Mouse (Mus musculus) hindbrain, postnatal 0 days (tissue): ENCODE measurements around the gene Ccdc24. TPM values are rescaled to one million over a fixed set of nuclear protein-coding genes. Genes with fewer than 3 reads are reported as not detected.

Experiments
- ATAC-seq: fragments of 200-750 bp; cut with Nextera tagmentation; 2 replicates; pipeline ENCODE4 v1.8.0; 2017; ENCODE audit warnings: mild to moderate bottlenecking, moderate TSS enrichment, moderate library complexity
- DNase-seq: peaks from one replicate; pipeline ENCODE4 v3.0.0-alpha.2; 2015; ENCODE audit warnings: low spot score
- H3K27ac ChIP-seq: fragments of 300-500 bp; sonication (generic); 2 replicates; pipeline ENCODE4 v1.5.1; 2014; ENCODE audit warnings: mild to moderate bottlenecking
- H3K27me3 ChIP-seq: fragments of 300-500 bp; sonication (generic); 2 replicates; pipeline ENCODE4 v1.6.1; 2014; ENCODE audit warnings: low read length, mixed read lengths; ENCODE audit not compliant: insufficient read depth
- H3K36me3 ChIP-seq: fragments of 300-500 bp; sonication (generic); 2 replicates; pipeline ENCODE4 v1.6.1; 2014; ENCODE audit warnings: low read length, mixed read lengths; ENCODE audit not compliant: insufficient read depth
- H3K4me1 ChIP-seq: fragments of 300-500 bp; sonication (generic); 2 replicates; pipeline ENCODE4 v1.6.1; 2014; ENCODE audit warnings: antibody characterized with exemption, low read length, mixed read lengths; ENCODE audit not compliant: insufficient read depth
- H3K4me2 ChIP-seq: fragments of 300-500 bp; sonication (generic); 2 replicates; pipeline ENCODE4 v1.6.1; 2014; ENCODE audit warnings: low read depth, mild to moderate bottlenecking, low read length, moderate library complexity, mixed read lengths
- H3K4me3 ChIP-seq: fragments of 300-500 bp; sonication (generic); 2 replicates; pipeline ENCODE4 v1.5.1; 2014; ENCODE audit warnings: low read length
- H3K9ac ChIP-seq: fragments of 300-500 bp; sonication (generic); replicated peaks from 2 replicates; pipeline ENCODE4 v1.6.1; 2014; ENCODE audit warnings: mild to moderate bottlenecking, low read length, moderate library complexity, mixed read lengths
- H3K9me3 ChIP-seq: fragments of 300-500 bp; sonication (generic); 2 replicates; pipeline ENCODE4 v1.6.1; 2016; ENCODE audit warnings: low read length, mixed read lengths
- CTCF ChIP-seq: IDR thresholded peaks from 2 replicates; pipeline ENCODE4 v1.5.1; 2016; ENCODE audit warnings: antibody characterized with exemption, control low read depth, low read depth
- WGBS: fragments of 180-500 bp; shearing (Covaris S2); extraction: QIAGEN DNeasy Blood & Tissue Kit; methylation state at CpG from one replicate; pipeline ENCODE4 v1.1.7; 2014; 5-methylcytosine and 5-hydroxymethylcytosine counted together
- polyA plus RNA-seq: library from polyadenylated mRNA; unstranded; fragments of >200 nt; fragmentation: Nextera tagmentation; extraction: Ambion mirVana; gene quantifications from 2 replicates; pipeline ENCODE4 v1.2.1, GENCODE M21; 2015
- total RNA-seq: library from RNA; depleted of rRNA; stranded (reverse); fragments of >200 nt; gene quantifications from 2 replicates; pipeline ENCODE4 v1.2.3, GENCODE M21; 2014; rRNA removed

Ccdc24 gene
- total and polyA plus RNA-seq, 2 experiments from 2014 or later = 1.7 to 2.0 TPM

- DNase-seq (no peak), ATAC-seq (no peak)
- H3K4me3 ChIP-seq = no peak overlapping the region
- no peak for TF ChIP-seq CTCF
- no peak overlapping the region for H3K9ac ChIP-seq
- no peaks in the 10 kb centered on the region for H3K27me3 ChIP-seq
- H3K4me2 ChIP-seq = no peak overlapping the region
- 80% methylated on average over 5 of the region's 5 CpGs for WGBS
- H3K4me1 ChIP-seq = no peaks in the 10 kb centered on the region
- no peaks in the 10 kb centered on the region for H3K36me3 ChIP-seq
- no peaks in the 10 kb centered on the region for H3K9me3 ChIP-seq
- no peak overlapping the region for H3K27ac ChIP-seq
Observed at GRCm38 (mm10) chr4:117816776-117817175, 55.6 kb downstream of the Ccdc24 start.

Other genes with a start within 250 kb of the Ccdc24 start
- 67.5 and 75.5 TPM in 2 replicates for gene Dmap1, start 190.3 kb downstream of the Ccdc24 start, total RNA-seq
- gene Dmap1, start 190.3 kb downstream of the Ccdc24 start, polyA plus RNA-seq = 76.5 and 81.4 TPM in 2 replicates
- gene Gm12845, start 148.1 kb downstream of the Ccdc24 start, total RNA-seq = not detected in 2 replicates
- not detected in 2 replicates for gene Gm12845, start 148.1 kb downstream of the Ccdc24 start, polyA plus RNA-seq
- not detected in 2 replicates for gene Klf17, start 106.9 kb downstream of the Ccdc24 start, total RNA-seq
- not detected in 2 replicates for gene Klf17, start 106.9 kb downstream of the Ccdc24 start, polyA plus RNA-seq
- 107 and 132 TPM in 2 replicates for gene Slc6a9, start 38.1 kb downstream of the Ccdc24 start, total RNA-seq
- 79.7 and 82.9 TPM in 2 replicates for gene Slc6a9, start 38.1 kb downstream of the Ccdc24 start, polyA plus RNA-seq
- 286 and 304 TPM in 2 replicates for gene B4galt2, start 10.9 kb upstream of the Ccdc24 start, total RNA-seq
- gene B4galt2, start 10.9 kb upstream of the Ccdc24 start, polyA plus RNA-seq = 71.5 and 77.0 TPM in 2 replicates
- 579 and 615 TPM in 2 replicates for gene Atp6v0b, start 14.8 kb upstream of the Ccdc24 start, total RNA-seq
- gene Atp6v0b, start 14.8 kb upstream of the Ccdc24 start, polyA plus RNA-seq = 637 and 643 TPM in 2 replicates
- 21.2 and 24.8 TPM in 2 replicates for gene Dph2, start 19.5 kb upstream of the Ccdc24 start, total RNA-seq
- 13.5 and 14.1 TPM in 2 replicates for gene Dph2, start 19.5 kb upstream of the Ccdc24 start, polyA plus RNA-seq
- gene Ipo13, start 42.4 kb upstream of the Ccdc24 start, total RNA-seq = 51.1 and 52.5 TPM in 2 replicates
- 48.7 and 50.0 TPM in 2 replicates for gene Ipo13, start 42.4 kb upstream of the Ccdc24 start, polyA plus RNA-seq
- 0.65 and 1.0 TPM in 2 replicates for gene Artn, start 57.2 kb upstream of the Ccdc24 start, total RNA-seq
- 0.48 and 0.59 TPM in 2 replicates for gene Artn, start 57.2 kb upstream of the Ccdc24 start, polyA plus RNA-seq